9 mouse cellular contexts compared by ENCODE assay signal in genomic region chr7:123214365-123215075, GRCm38 (mm10). TPM values are rescaled to one million over a fixed set of nuclear protein-coding genes. Genes with fewer than 3 reads are reported as not detected.
A peak's percentile ranks its signal among the peaks of the same experiment; 100 is the strongest.
DNase-seq lines count a peak whose midpoint lies in the region; ATAC-seq and TF ChIP-seq lines count a peak whose summit lies in the region.
"Had no signal": no experiment of that assay in that cellular context is flagged by ENCODE, and none has a peak within 500 bp of the region (broad histone marks: within the 10 kb centered on the region; RNA-seq: fewer than 3 reads in every experiment).

Gene Slc5a11 (plus strand): TSS chr7:123214780.

- WGBS in lung, embryonic 15.5 days: 22% methylated on average over 8 of the region's 8 CpGs
- WGBS in forebrain, embryonic 14.5 days: 42% methylated on average over 8 of the region's 8 CpGs
- 29% methylated on average over 8 of the region's 8 CpGs for WGBS in kidney, postnatal 0 days
- 24% methylated on average over 8 of the region's 8 CpGs for WGBS in small intestine, adult 2 months
- WGBS in lung, adult 2 months: 36% methylated on average over 8 of the region's 8 CpGs

- H3K9ac ChIP-seq in lung, embryonic 15.5 days: no peak within 1 kb of the TSS
- H3K9ac ChIP-seq in forebrain, embryonic 14.5 days (ENCODE audit: low read length): no peak within 1 kb of the TSS
- H3K9ac ChIP-seq in kidney, postnatal 0 days (ENCODE audit: low read depth, low read length): no peak within 1 kb of the TSS

- H3K27me3 ChIP-seq in lung, embryonic 15.5 days: no peaks in the 10 kb centered on the region
- H3K27me3 ChIP-seq in forebrain, embryonic 14.5 days (replicated peaks; ENCODE audit: control insufficient read depth, insufficient read depth, low read length): no peaks in the 10 kb centered on the region
- no peaks in the 10 kb centered on the region for H3K27me3 ChIP-seq in kidney, postnatal 0 days (ENCODE audit: insufficient read depth, low read length)
- H3K27me3 ChIP-seq in small intestine, adult 2 months (ENCODE audit: control insufficient read depth, insufficient read depth, low read length): no peaks in the 10 kb centered on the region

- TF ChIP-seq CTCF in kidney, postnatal 0 days (IDR thresholded peaks at IDR 0.05; ENCODE audit: low read depth): peak; percentile 48
- TF ChIP-seq CTCF in small intestine, adult 2 months (IDR thresholded peaks at IDR 0.05; ENCODE audit: extremely low read depth, insufficient read length, insufficient replicate concordance, low read depth, low read length): peak; percentile 36; the same call in 1 of the 2 replicates
- no peak for TF ChIP-seq CTCF in lung, adult 2 months (IDR thresholded peaks at IDR 0.05; ENCODE audit: insufficient read depth, low read length)

- H3K4me3 ChIP-seq in lung, embryonic 15.5 days: no peak within 1 kb of the TSS
- H3K4me3 ChIP-seq in forebrain, embryonic 14.5 days (ENCODE audit: low read depth, low read length): no peak within 1 kb of the TSS
- H3K4me3 ChIP-seq in kidney, postnatal 0 days (replicated peaks; ENCODE audit: low read depth, low read length): no peak within 1 kb of the TSS
- peak within 1 kb of the TSS; percentile 63 for H3K4me3 ChIP-seq in small intestine, adult 2 months (ENCODE audit: low read depth, low read length)
- H3K4me3 ChIP-seq in lung, adult 2 months (replicated peaks; ENCODE audit: extremely low read depth, low read depth, low read length): no peak within 1 kb of the TSS
- H3K4me3 ChIP-seq: erythroblast, embryonic 14.5 days had no signal

- DNase-seq in lung, postnatal 25 days (ENCODE audit: low spot score): no peak
- no peak for DNase-seq in forebrain, embryonic 14.5 days (ENCODE audit: low spot score)
- DNase-seq in kidney, postnatal 0 days (ENCODE audit: low spot score): peak; percentile 44
- no peak for DNase-seq in urinary bladder, postnatal 14 days (ENCODE audit: low spot score)
- DNase-seq in thymus, postnatal 25 days: no peak
- DNase-seq in lung, adult 2 months: no peak

- no peaks in the 10 kb centered on the region for H3K36me3 ChIP-seq in lung, embryonic 15.5 days
- no peaks in the 10 kb centered on the region for H3K36me3 ChIP-seq in forebrain, embryonic 14.5 days (ENCODE audit: control insufficient read depth, insufficient read depth, low read length)
- H3K36me3 ChIP-seq in kidney, postnatal 0 days (ENCODE audit: insufficient read depth, low read length): no peaks in the 10 kb centered on the region
- H3K36me3 ChIP-seq in small intestine, adult 2 months (ENCODE audit: control insufficient read depth, insufficient read depth, low read length): no peaks in the 10 kb centered on the region

- no peak within 1 kb of the TSS for H3K27ac ChIP-seq in lung, embryonic 15.5 days
- H3K27ac ChIP-seq in forebrain, embryonic 14.5 days (ENCODE audit: low read depth, low read length): no peak within 1 kb of the TSS
- peak within 1 kb of the TSS; percentile 3; the same call in 1 of the 2 replicates for H3K27ac ChIP-seq in kidney, postnatal 0 days
- peak within 1 kb of the TSS; percentile 95 for H3K27ac ChIP-seq in small intestine, adult 2 months (ENCODE audit: insufficient read depth, low read depth, low read length)

- peaks cover 5% of the 10 kb centered on the region for H3K4me1 ChIP-seq in lung, embryonic 15.5 days
- H3K4me1 ChIP-seq in forebrain, embryonic 14.5 days (ENCODE audit: control insufficient read depth, insufficient read depth, low read length): no peaks in the 10 kb centered on the region
- H3K4me1 ChIP-seq in kidney, postnatal 0 days (replicated peaks; ENCODE audit: insufficient read depth, low read length): peaks cover 4% of the 10 kb centered on the region
- H3K4me1 ChIP-seq in small intestine, adult 2 months (ENCODE audit: control insufficient read depth, insufficient read depth, insufficient read length, low read length): peaks cover 29% of the 10 kb centered on the region
- H3K4me1 ChIP-seq in lung, adult 2 months (ENCODE audit: control insufficient read depth, insufficient read depth, low read length): no peaks in the 10 kb centered on the region

- ATAC-seq in lung, embryonic 15.5 days (ENCODE audit: borderline replicate concordance, extremely low read depth, low FRiP score, low TSS enrichment): peak; percentile 88
- 0 out of 2 replicates have a peak, but pooled peaks have one; percentile 20 for ATAC-seq in forebrain, embryonic 14.5 days
- peak; percentile 73 for ATAC-seq in kidney, postnatal 0 days (replicated peaks; ENCODE audit: low FRiP score, low read depth)

- H3K4me2 ChIP-seq in lung, embryonic 15.5 days: no peak within 1 kb of the TSS
- no peak within 1 kb of the TSS for H3K4me2 ChIP-seq in forebrain, embryonic 14.5 days (ENCODE audit: low read length)
- no peak within 1 kb of the TSS for H3K4me2 ChIP-seq in kidney, postnatal 0 days (ENCODE audit: low read length)

- H3K9me3 ChIP-seq in lung, embryonic 15.5 days: no peaks in the 10 kb centered on the region
- no peaks in the 10 kb centered on the region for H3K9me3 ChIP-seq in forebrain, embryonic 14.5 days (replicated peaks; ENCODE audit: control insufficient read depth, low read length)
- no peaks in the 10 kb centered on the region for H3K9me3 ChIP-seq in kidney, postnatal 0 days (replicated peaks; ENCODE audit: low read length)

- TF ChIP-seq POLR2A in small intestine, adult 2 months (IDR thresholded peaks at IDR 0.05; ENCODE audit: low read depth, low read length): peak; percentile 48
- TF ChIP-seq POLR2A in lung, adult 2 months (IDR thresholded peaks at IDR 0.05; ENCODE audit: borderline replicate concordance, extremely low read depth, low read depth, low read length): no peak

RNA-seq across cellular contexts. Expression of gene Slc5a11, which starts in this region (rescaled TPM):
- polyA plus RNA-seq in lung, embryonic 15.5 days (2015; fragmentation: Nextera tagmentation; extraction: Ambion mirVana): 0.65 and 0.72 TPM in 2 replicates
- polyA plus RNA-seq in forebrain, embryonic 14.5 days (2014; fragmentation: Nextera tagmentation; extraction: Ambion mirVana): 0.37 TPM in 1 of 2 replicates, not detected in the other
- 7.2 and 8.8 TPM in 2 replicates for polyA plus RNA-seq in kidney, postnatal 0 days (2015; fragmentation: Nextera tagmentation; extraction: Ambion mirVana)
- 61.4 and 204 TPM in 2 replicates for polyA plus RNA-seq in small intestine, adult 2 months (2012; rRNA removed)
- polyA plus RNA-seq in lung, adult 2 months (2012; rRNA removed): 0.17 and 1.2 TPM in 2 replicates
- polyA plus RNA-seq: erythroblast, embryonic 14.5 days had no signal

Comparison
In these comparisons a context has a peak if more than half of its experiments do, and no peak if none do; other contexts are left out.
1. Peak in ATAC-seq in lung, embryonic 15.5 days; RNA of the gene not detected or under 1 TPM.
2. Peak in ATAC-seq in forebrain, embryonic 14.5 days; RNA of the gene not detected or under 1 TPM.
3. ATAC-seq: peak in every context shown above with its lines; median percentile 88 in lung, embryonic 15.5 days; 73 in kidney, postnatal 0 days; 20 in forebrain, embryonic 14.5 days.
4. H3K27ac ChIP-seq: peak in kidney, postnatal 0 days (single experiment) and small intestine, adult 2 months (single experiment); none in lung, embryonic 15.5 days (single experiment) and forebrain, embryonic 14.5 days (single experiment).